Mouse (Mus musculus): ENCODE data around the gene Tmtc1. TPM values are rescaled to one million over a fixed set of nuclear protein-coding genes. Genes with fewer than 3 reads are reported as not detected.

Tmtc1 gene
- polyA plus RNA-seq, 1 experiment = 0.01 TPM

DNA sequence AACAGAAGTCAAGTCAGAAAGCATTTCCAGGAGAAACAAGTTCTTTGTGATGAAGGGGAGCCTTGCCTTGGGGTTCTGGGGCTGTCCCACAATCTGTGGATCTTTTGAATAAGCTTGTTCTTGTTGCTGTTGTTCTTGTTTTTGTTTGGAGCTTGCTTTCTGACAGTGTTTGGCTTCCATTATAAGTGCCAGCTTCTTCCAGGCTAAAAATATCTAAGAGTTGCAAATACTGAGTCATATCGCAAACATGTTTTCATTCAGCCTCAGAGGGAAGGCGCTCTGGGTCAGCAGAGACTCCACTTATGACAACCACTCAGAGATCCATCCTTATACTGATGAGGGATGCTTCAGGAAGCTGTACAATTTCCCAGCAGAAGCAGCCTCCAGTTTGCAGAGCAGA is 45.3 kb downstream of the Tmtc1 start:
- Histone ChIP-seq H3K36me3 (ENCODE audit: control insufficient read depth, insufficient read depth) (no peaks in the 10 kb centered on the region), H3K27me3 (ENCODE audit: control insufficient read depth, insufficient read depth, insufficient read length) (no peaks in the 10 kb centered on the region), H3K4me2 (ENCODE audit: low read depth) (no peak overlapping the region), H3K4me3 (no peak overlapping the region), H3K79me2 (ENCODE audit: control insufficient read depth, insufficient read depth) (no peaks in the 10 kb centered on the region), H3ac (ENCODE audit: control insufficient read depth, insufficient read length) (no peak overlapping the region)
- no peak for TF ChIP-seq CEBPB (IDR thresholded peaks at IDR 0.05; ENCODE audit: insufficient read depth, poor library complexity, severe bottlenecking)
- no peak for TF ChIP-seq E2F4 (IDR thresholded peaks at IDR 0.05; ENCODE audit: insufficient read depth)
- no peak for TF ChIP-seq MYOG (IDR thresholded peaks at IDR 0.05; ENCODE audit: control insufficient read depth in 1 of 3, insufficient read depth in 1 of 3, insufficient read length in 2 of 3, low read depth in 2 of 3)
- TF ChIP-seq POLR2A (IDR thresholded peaks at IDR 0.05; ENCODE audit: insufficient read length, low read depth) = no peak
- TF ChIP-seq TCF3 (IDR thresholded peaks at IDR 0.05; ENCODE audit: insufficient read length, low read depth) = no peak
- no peak for TF ChIP-seq USF1 (IDR thresholded peaks at IDR 0.05; ENCODE audit: low read depth)
- TF ChIP-seq MAX (IDR thresholded peaks at IDR 0.05; ENCODE audit: low read depth) = no peak
- no peak for TF ChIP-seq MYOD1 (IDR thresholded peaks at IDR 0.05; ENCODE audit: control insufficient read depth in 1 of 3, insufficient read length in 2 of 3, low read depth in 2 of 3)
- no peak for TF ChIP-seq SRF (IDR thresholded peaks at IDR 0.05; ENCODE audit: control insufficient read depth, insufficient read length, low read depth)

DNA sequence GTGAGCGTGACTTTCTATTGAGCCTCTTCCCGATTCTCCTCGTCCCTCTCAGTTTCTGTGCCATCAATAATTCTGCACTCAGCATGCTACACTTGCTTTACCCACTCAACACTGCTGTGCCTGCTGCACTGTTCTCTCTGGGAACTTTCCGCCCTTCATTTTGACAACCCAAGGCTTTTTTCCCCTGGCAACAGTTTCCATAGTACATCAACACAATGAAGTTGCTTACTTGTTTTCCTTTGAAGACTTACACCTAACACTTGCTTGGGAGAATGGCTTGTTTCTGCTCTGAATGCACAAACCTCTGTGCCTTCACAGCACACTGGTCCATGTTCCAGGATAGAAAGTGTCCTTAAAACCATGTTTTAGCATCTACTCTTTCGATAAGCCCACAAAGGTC is 46.9 kb downstream of the Tmtc1 start:
- Histone ChIP-seq H3K4me3 (no peak overlapping the region), H3K4me2 (ENCODE audit: low read depth) (no peak overlapping the region), H3ac (ENCODE audit: control insufficient read depth, insufficient read length) (no peak overlapping the region), H3K79me2 (ENCODE audit: control insufficient read depth, insufficient read depth) (no peaks in the 10 kb centered on the region), H3K27me3 (ENCODE audit: control insufficient read depth, insufficient read depth, insufficient read length) (peaks cover 6% of the 10 kb centered on the region), H3K36me3 (ENCODE audit: control insufficient read depth, insufficient read depth) (no peaks in the 10 kb centered on the region)
- TF ChIP-seq CEBPB (IDR thresholded peaks at IDR 0.05; ENCODE audit: insufficient read depth, poor library complexity, severe bottlenecking) (no peak), MYOG (IDR thresholded peaks at IDR 0.05; ENCODE audit: control insufficient read depth in 1 of 3, insufficient read depth in 1 of 3, insufficient read length in 2 of 3, low read depth in 2 of 3) (no peak), POLR2AphosphoS2 (IDR thresholded peaks at IDR 0.05; ENCODE audit: insufficient read length, low read depth) (no peak), USF1 (IDR thresholded peaks at IDR 0.05; ENCODE audit: low read depth) (no peak), POLR2A (IDR thresholded peaks at IDR 0.05; ENCODE audit: insufficient read length, low read depth) (no peak), SRF (IDR thresholded peaks at IDR 0.05; ENCODE audit: control insufficient read depth, insufficient read length, low read depth) (no peak), TCF3 (IDR thresholded peaks at IDR 0.05; ENCODE audit: insufficient read length, low read depth) (no peak), E2F4 (IDR thresholded peaks at IDR 0.05; ENCODE audit: insufficient read depth) (no peak), MAX (IDR thresholded peaks at IDR 0.05; ENCODE audit: low read depth) (no peak), REST (IDR thresholded peaks at IDR 0.05; ENCODE audit: insufficient read depth, insufficient read length) (no peak), MYOD1 (IDR thresholded peaks at IDR 0.05; ENCODE audit: control insufficient read depth in 1 of 3, insufficient read length in 2 of 3, low read depth in 2 of 3) (no peak), TCF12 (IDR thresholded peaks at IDR 0.05; ENCODE audit: insufficient read depth, poor library complexity, severe bottlenecking) (no peak)

DNA sequence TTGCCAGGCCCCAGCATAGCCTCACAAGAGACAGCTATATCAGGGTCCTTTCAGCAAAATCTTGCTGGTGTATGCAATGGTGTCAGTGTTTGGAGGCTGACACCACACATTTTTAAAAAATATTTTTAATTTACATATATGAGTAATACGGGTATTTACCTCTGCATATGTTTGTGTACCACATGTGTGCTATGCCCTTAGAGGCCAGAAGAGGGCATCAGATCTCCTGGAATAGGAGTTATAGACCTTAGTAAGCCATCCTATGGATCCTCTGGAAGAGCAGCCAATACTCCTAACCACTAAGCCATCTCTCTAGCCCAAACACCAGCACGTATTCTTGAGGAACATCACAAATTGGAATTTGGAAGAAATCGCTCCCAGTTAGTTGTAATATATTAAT is 48.9 kb downstream of the Tmtc1 start:
- Histone ChIP-seq H3K4me3 (no peak overlapping the region), H3K27me3 (ENCODE audit: control insufficient read depth, insufficient read depth, insufficient read length) (peaks cover 6% of the 10 kb centered on the region), H3K4me2 (ENCODE audit: low read depth) (no peak overlapping the region), H3K36me3 (ENCODE audit: control insufficient read depth, insufficient read depth) (no peaks in the 10 kb centered on the region), H3K79me2 (ENCODE audit: control insufficient read depth, insufficient read depth) (no peaks in the 10 kb centered on the region), H3ac (ENCODE audit: control insufficient read depth, insufficient read length) (no peak overlapping the region)
- no peak for TF ChIP-seq TCF3 (IDR thresholded peaks at IDR 0.05; ENCODE audit: insufficient read length, low read depth)

DNA sequence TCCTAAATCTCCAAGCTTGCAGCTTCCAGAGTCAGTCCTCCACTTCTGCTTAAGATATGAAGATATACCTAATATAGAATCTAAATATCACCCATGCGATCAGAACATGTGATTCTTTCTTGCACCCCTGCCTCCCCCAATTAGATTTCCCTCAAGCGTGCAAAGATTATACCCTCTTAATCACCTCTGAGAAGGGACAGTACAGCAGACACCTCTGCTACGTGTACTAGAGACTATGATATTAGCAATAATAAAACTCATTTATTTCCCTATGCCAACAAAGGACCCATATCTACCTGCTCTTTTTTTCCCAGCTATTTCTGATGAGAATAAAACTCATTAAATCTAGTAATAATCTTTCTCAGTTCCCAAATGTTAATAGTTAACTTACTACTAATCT is 49.9 kb downstream of the Tmtc1 start:
- no peak for TF ChIP-seq MAX (IDR thresholded peaks at IDR 0.05; ENCODE audit: low read depth)
- TF ChIP-seq TCF3 (IDR thresholded peaks at IDR 0.05; ENCODE audit: insufficient read length, low read depth) = no peak
- TF ChIP-seq SRF (IDR thresholded peaks at IDR 0.05; ENCODE audit: control insufficient read depth, insufficient read length, low read depth) = no peak
- no peak for TF ChIP-seq TCF12 (IDR thresholded peaks at IDR 0.05; ENCODE audit: insufficient read depth, poor library complexity, severe bottlenecking)
- TF ChIP-seq POLR2AphosphoS2 (IDR thresholded peaks at IDR 0.05; ENCODE audit: insufficient read length, low read depth) = no peak
- TF ChIP-seq MYOG (IDR thresholded peaks at IDR 0.05; ENCODE audit: control insufficient read depth in 1 of 3, insufficient read depth in 1 of 3, insufficient read length in 2 of 3, low read depth in 2 of 3) = no peak
- no peak for TF ChIP-seq E2F4 (IDR thresholded peaks at IDR 0.05; ENCODE audit: insufficient read depth)
- no peak for TF ChIP-seq USF1 (IDR thresholded peaks at IDR 0.05; ENCODE audit: low read depth)
- TF ChIP-seq POLR2A (IDR thresholded peaks at IDR 0.05; ENCODE audit: insufficient read length, low read depth) = no peak
- no peak for TF ChIP-seq MYOD1 (IDR thresholded peaks at IDR 0.05; ENCODE audit: control insufficient read depth in 1 of 3, insufficient read length in 2 of 3, low read depth in 2 of 3)
- no peak for TF ChIP-seq REST (IDR thresholded peaks at IDR 0.05; ENCODE audit: insufficient read depth, insufficient read length)
- no peak for TF ChIP-seq CEBPB (IDR thresholded peaks at IDR 0.05; ENCODE audit: insufficient read depth, poor library complexity, severe bottlenecking)
- no peaks in the 10 kb centered on the region for H3K36me3 ChIP-seq (ENCODE audit: control insufficient read depth, insufficient read depth)
- peaks cover 6% of the 10 kb centered on the region for H3K27me3 ChIP-seq (ENCODE audit: control insufficient read depth, insufficient read depth, insufficient read length)
- no peak overlapping the region for H3ac ChIP-seq (ENCODE audit: control insufficient read depth, insufficient read length)
- no peak overlapping the region for H3K4me3 ChIP-seq
- H3K4me2 ChIP-seq (ENCODE audit: low read depth) = no peak overlapping the region
- H3K79me2 ChIP-seq (ENCODE audit: control insufficient read depth, insufficient read depth) = no peaks in the 10 kb centered on the region

DNA sequence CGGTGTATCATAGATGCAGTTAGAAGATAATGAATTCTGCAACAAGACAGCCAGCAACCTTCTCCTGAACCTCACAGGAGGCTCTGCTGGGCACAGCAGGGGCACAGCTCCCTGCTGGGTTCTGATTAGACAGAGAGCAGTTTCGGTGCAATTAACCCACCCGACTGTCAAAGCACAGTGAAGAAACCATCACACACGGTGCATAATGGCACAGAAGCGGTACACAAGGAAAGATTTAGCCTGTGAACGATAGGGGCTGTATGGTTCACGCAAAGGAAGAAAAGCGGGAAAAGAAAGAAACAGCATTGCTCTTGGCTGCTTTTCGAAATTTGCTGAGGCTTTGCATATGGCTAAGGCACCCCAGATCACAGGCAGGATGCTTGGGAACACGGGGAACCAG is 52.0 kb downstream of the Tmtc1 start:
- Histone ChIP-seq H3ac (ENCODE audit: control insufficient read depth, insufficient read length) (no peak overlapping the region), H3K36me3 (ENCODE audit: control insufficient read depth, insufficient read depth) (no peaks in the 10 kb centered on the region), H3K4me2 (ENCODE audit: low read depth) (no peak overlapping the region), H3K4me3 (no peak overlapping the region), H3K79me2 (ENCODE audit: control insufficient read depth, insufficient read depth) (no peaks in the 10 kb centered on the region), H3K27me3 (ENCODE audit: control insufficient read depth, insufficient read depth, insufficient read length) (peaks cover 6% of the 10 kb centered on the region)
- TF ChIP-seq SRF (IDR thresholded peaks at IDR 0.05; ENCODE audit: control insufficient read depth, insufficient read length, low read depth) = no peak
- TF ChIP-seq MAX (IDR thresholded peaks at IDR 0.05; ENCODE audit: low read depth) = no peak

All from myocyte (in vitro differentiated cells).